Mouse (Mus musculus) olfactory bulb, adult 2 months (tissue): ENCODE measurements at regions not wholly inside any gene's neighbourhood (a gene's known extent, or its start where the extent isn't known, plus 50 kb on each side); places are given as distances from the start of the nearest gene placed in this dataset.

Source experiments
- CTCF ChIP-seq: fragments of 200-500 bp; IDR thresholded peaks from 2 replicates; pipeline ENCODE4 v1.5.1; 2012; ENCODE audit warnings: low read depth, mild to moderate bottlenecking, low read length, moderate library complexity; ENCODE audit not compliant: insufficient read depth
- POLR2A ChIP-seq: fragments of 200-500 bp; IDR thresholded peaks from 2 replicates; pipeline ENCODE4 v1.6.1; 2012; ENCODE audit warnings: mild to moderate bottlenecking, low read depth, low read length, moderate library complexity; ENCODE audit not compliant: insufficient read depth

DNA sequence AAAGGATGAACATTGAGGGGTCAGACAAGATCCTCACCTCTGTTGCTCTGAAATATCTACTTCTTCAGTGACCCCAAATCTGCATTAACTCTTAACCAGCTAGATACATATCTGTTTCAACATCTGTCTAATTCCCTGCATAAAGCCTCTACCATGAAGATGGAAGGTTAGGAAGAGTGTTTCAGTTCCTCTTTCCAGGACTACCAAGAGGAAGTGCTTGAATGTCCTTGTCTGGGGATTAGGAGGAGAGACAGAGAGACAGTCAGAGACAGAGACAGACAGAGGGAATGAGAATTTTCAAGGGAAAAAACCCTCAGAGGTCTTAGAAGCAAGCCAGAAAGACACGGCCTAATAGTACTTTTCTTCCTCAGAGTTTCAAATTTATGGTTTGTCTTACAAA lies 70.8 kb upstream of the Maf start:
- no peak for TF ChIP-seq CTCF
- TF ChIP-seq POLR2A, result no peak
